Mouse (Mus musculus) retina, postnatal 1 day (tissue): Measurements from ENCODE around the gene Aagab.
A peak's percentile ranks its signal among the peaks of the same experiment; 100 is the strongest.

Experiments used
- DNase-seq: peaks from one replicate; pipeline ENCODE4 v3.0.0-alpha.2; 2012

Aagab gene

GRCm38 (mm10) chr9:63602043-63602939 is at the start of gene Aagab, which contains the start of gene Iqch:
Gene Aagab, plus strand, starts transcription at chr9:63602660.
Gene Iqch, minus strand, starts transcription at chr9:63602493.
- DNase-seq: peak; percentile 98

- DNase-seq: no peak
Observed at GRCm38 (mm10) chr9:63553628-63554027, 48.8 kb upstream of the Aagab start.

- no peak for DNase-seq
Observed at GRCm38 (mm10) chr9:63555460-63555990, 46.9 kb upstream of the Aagab start.

- DNase-seq: no peak
Observed at GRCm38 (mm10) chr9:63556316-63556715, 46.1 kb upstream of the Aagab start.

GRCm38 (mm10) chr9:63556933-63557332 is 45.5 kb upstream of the Aagab start:
- no peak for DNase-seq

GRCm38 (mm10) chr9:63561931-63562330 is 40.5 kb upstream of the Aagab start:
- DNase-seq: no peak

- DNase-seq: no peak
Observed at GRCm38 (mm10) chr9:63563436-63563835, 39.0 kb upstream of the Aagab start.

- DNase-seq: no peak
Observed at GRCm38 (mm10) chr9:63568314-63568713, 34.1 kb upstream of the Aagab start.

GRCm38 (mm10) chr9:63568808-63569207 is 33.7 kb upstream of the Aagab start:
- peak; percentile 30 for DNase-seq

- DNase-seq: no peak
Observed at GRCm38 (mm10) chr9:63571895-63572294, 30.6 kb upstream of the Aagab start.

- DNase-seq: no peak
Observed at GRCm38 (mm10) chr9:63572874-63573273, 29.6 kb upstream of the Aagab start.

- no peak for DNase-seq
Observed at GRCm38 (mm10) chr9:63577469-63577868, 25.0 kb upstream of the Aagab start.

GRCm38 (mm10) chr9:63579644-63580043 is 22.8 kb upstream of the Aagab start:
- no peak for DNase-seq

GRCm38 (mm10) chr9:63580046-63580445 is 22.4 kb upstream of the Aagab start:
- DNase-seq: no peak

GRCm38 (mm10) chr9:63581778-63582177 is 20.7 kb upstream of the Aagab start:
- DNase-seq: no peak

- no peak for DNase-seq
Observed at GRCm38 (mm10) chr9:63585251-63585650, 17.2 kb upstream of the Aagab start.

GRCm38 (mm10) chr9:63589209-63589608 is 13.3 kb upstream of the Aagab start:
- no peak for DNase-seq

- no peak for DNase-seq
Observed at GRCm38 (mm10) chr9:63590592-63590991, 11.9 kb upstream of the Aagab start.

GRCm38 (mm10) chr9:63591661-63592256 is 10.7 kb upstream of the Aagab start:
- DNase-seq: no peak

- no peak for DNase-seq
Observed at GRCm38 (mm10) chr9:63595032-63595431, 7.4 kb upstream of the Aagab start.

GRCm38 (mm10) chr9:63595652-63596051 is 6.8 kb upstream of the Aagab start:
- no peak for DNase-seq

GRCm38 (mm10) chr9:63596660-63597059 is 5.8 kb upstream of the Aagab start:
- no peak for DNase-seq

GRCm38 (mm10) chr9:63603849-63604248 is 1.4 kb downstream of the Aagab start:
- DNase-seq: peak; percentile 49

- no peak for DNase-seq
Observed at GRCm38 (mm10) chr9:63606594-63606993, 4.1 kb downstream of the Aagab start.
